Mouse (Mus musculus) lung, postnatal 0 days (tissue): ENCODE data around the gene Ceacam20.

Experiments used
- CTCF ChIP-seq: IDR thresholded peaks from 2 replicates; pipeline ENCODE4 v1.5.1; 2016; ENCODE audit warnings: antibody characterized with exemption, mild to moderate bottlenecking
- EP300 ChIP-seq: IDR thresholded peaks from 2 replicates; pipeline ENCODE4 v1.6.1; 2016; ENCODE audit warnings: antibody characterized with exemption, mild to moderate bottlenecking, control low read depth

GRCm38 (mm10) chr7:19935961-19936360 is 29.3 kb upstream of the Ceacam20 start:
- no peak for TF ChIP-seq CTCF
- peak; percentile 76 for TF ChIP-seq EP300
